10 mouse cellular contexts compared by ENCODE assay signal in the genomic region with DNA sequence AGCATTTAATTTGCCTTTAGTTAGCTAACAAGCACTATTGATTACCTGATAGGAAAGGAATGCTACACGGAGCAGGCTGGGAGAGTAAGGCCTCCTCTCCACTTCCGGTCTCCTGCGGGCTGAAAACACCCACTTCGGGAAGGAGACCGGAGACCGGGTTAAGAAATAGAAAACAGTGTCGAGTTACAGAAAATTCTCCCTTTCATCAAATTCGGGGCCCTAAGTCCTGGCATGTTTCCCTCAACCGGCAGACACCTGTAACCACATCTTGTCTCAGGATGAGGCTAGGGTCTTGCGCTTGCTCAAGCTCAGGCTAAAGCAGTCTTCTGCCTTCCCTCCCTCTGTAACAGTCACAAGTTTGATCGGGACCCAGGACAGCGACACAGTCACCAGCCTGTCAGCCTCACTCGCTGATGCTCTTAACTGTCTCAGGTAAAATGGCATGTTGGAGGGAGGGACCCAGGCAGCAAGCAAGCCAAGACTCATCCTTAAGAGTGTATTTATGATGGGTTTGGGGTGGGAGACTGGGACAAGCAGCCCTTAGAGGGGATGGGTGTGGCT. TPM values are rescaled to one million over a fixed set of nuclear protein-coding genes. Genes with fewer than 3 reads are reported as not detected.
DNase-seq lines count a peak whose midpoint lies in the region; ATAC-seq lines count a peak whose summit lies in the region.
"Had no signal": no experiment of that assay in that cellular context is flagged by ENCODE, and none has a peak within 500 bp of the region (broad histone marks: within the 10 kb centered on the region; RNA-seq: fewer than 3 reads in every experiment).

No protein-coding gene starts in this region.

- no peak for DNase-seq in liver, embryonic 11.5 days (ENCODE audit: low spot score)
- no peak for DNase-seq in liver
- DNase-seq in layer of hippocampus, postnatal 14 days (ENCODE audit: low spot score in 2 of 2), result no peak
- no peak for DNase-seq in left cerebral cortex, adult 11 months (ENCODE audit: low spot score)
- no peak for DNase-seq in layer of hippocampus, postnatal 36 days
- DNase-seq: liver, embryonic 13.5 days had no signal

- peaks cover 42% of the 10 kb centered on the region for H3K27me3 ChIP-seq in liver, embryonic 11.5 days (replicated peaks; ENCODE audit: control insufficient read depth, insufficient read depth, low read length)
- H3K27me3 ChIP-seq in embryonic facial prominence, embryonic 13.5 days, result peaks cover 85% of the 10 kb centered on the region
- peaks cover 30% of the 10 kb centered on the region for H3K27me3 ChIP-seq in intestine, embryonic 16.5 days (replicated peaks; ENCODE audit: control insufficient read depth, insufficient read depth, low read length)
- H3K27me3 ChIP-seq in neural tube, embryonic 13.5 days, result peaks cover 58% of the 10 kb centered on the region

- H3K4me1 ChIP-seq in liver, embryonic 11.5 days (replicated peaks; ENCODE audit: control insufficient read depth, insufficient read depth, low read length), result no peaks in the 10 kb centered on the region
- peaks cover 15% of the 10 kb centered on the region for H3K4me1 ChIP-seq in embryonic facial prominence, embryonic 13.5 days
- H3K4me1 ChIP-seq in intestine, embryonic 16.5 days (ENCODE audit: control insufficient read depth, insufficient read depth, low read length), result peaks cover 2% of the 10 kb centered on the region; the same call in 1 of the 2 replicates
- peaks cover 29% of the 10 kb centered on the region for H3K4me1 ChIP-seq in neural tube, embryonic 13.5 days (replicated peaks)
- H3K4me1 ChIP-seq: liver, embryonic 13.5 days had no signal

- no peak overlapping the region for H3K4me3 ChIP-seq in liver, embryonic 11.5 days (ENCODE audit: low read depth, low read length)
- H3K4me3 ChIP-seq in embryonic facial prominence, embryonic 13.5 days, result no peak overlapping the region
- H3K4me3 ChIP-seq in intestine, embryonic 16.5 days (ENCODE audit: low read length), result no peak overlapping the region
- no peak overlapping the region for H3K4me3 ChIP-seq in neural tube, embryonic 13.5 days
- H3K4me3 ChIP-seq: liver, embryonic 13.5 days had no signal

- H3K36me3 ChIP-seq in liver, embryonic 11.5 days (ENCODE audit: control insufficient read depth, insufficient read depth, low read length), result no peaks in the 10 kb centered on the region
- H3K36me3 ChIP-seq in embryonic facial prominence, embryonic 13.5 days, result no peaks in the 10 kb centered on the region
- H3K36me3 ChIP-seq in intestine, embryonic 16.5 days (ENCODE audit: control insufficient read depth, insufficient read depth, low read length), result no peaks in the 10 kb centered on the region
- H3K36me3 ChIP-seq in neural tube, embryonic 13.5 days, result no peaks in the 10 kb centered on the region
- H3K36me3 ChIP-seq: liver, embryonic 13.5 days had no signal

- 2% methylated on average over 13 of the region's 13 CpGs for WGBS in liver, embryonic 11.5 days
- WGBS in embryonic facial prominence, embryonic 13.5 days, result under 1% methylated on average over 13 of the region's 13 CpGs
- 4% methylated on average over 13 of the region's 13 CpGs for whole genome bisulfite sequencing in intestine, embryonic 16.5 days
- WGBS in neural tube, embryonic 13.5 days, result 8% methylated on average over 13 of the region's 13 CpGs

- no peaks in the 10 kb centered on the region for H3K9me3 ChIP-seq in liver, embryonic 11.5 days (ENCODE audit: control insufficient read depth, low read length)
- H3K9me3 ChIP-seq in embryonic facial prominence, embryonic 13.5 days, result peaks cover 5% of the 10 kb centered on the region
- peaks cover 3% of the 10 kb centered on the region; the same call in 1 of the 2 replicates for H3K9me3 ChIP-seq in intestine, embryonic 16.5 days (ENCODE audit: control insufficient read depth, low read length)
- H3K9me3 ChIP-seq in neural tube, embryonic 13.5 days, result no peaks in the 10 kb centered on the region

- H3K4me2 ChIP-seq in liver, embryonic 11.5 days, result peak overlapping the region; percentile 34
- H3K4me2 ChIP-seq in embryonic facial prominence, embryonic 13.5 days, result peak overlapping the region; percentile 39
- 0 out of 2 replicates have a peak overlapping the region, but pooled peaks have one; percentile 16 for H3K4me2 ChIP-seq in intestine, embryonic 16.5 days (ENCODE audit: low read depth, low read length)
- H3K4me2 ChIP-seq in neural tube, embryonic 13.5 days, result peak overlapping the region; percentile 30
- H3K4me2 ChIP-seq: liver, embryonic 13.5 days had no signal

- H3K9ac ChIP-seq in liver, embryonic 11.5 days (ENCODE audit: low read depth, low read length), result no peak overlapping the region
- H3K9ac ChIP-seq in embryonic facial prominence, embryonic 13.5 days, result no peak overlapping the region
- no peak overlapping the region for H3K9ac ChIP-seq in intestine, embryonic 16.5 days (ENCODE audit: low read depth, low read length)
- no peak overlapping the region for H3K9ac ChIP-seq in neural tube, embryonic 13.5 days
- H3K9ac ChIP-seq: liver, embryonic 13.5 days had no signal

- no peak overlapping the region for H3K27ac ChIP-seq in liver, embryonic 11.5 days (ENCODE audit: low read depth, low read length)
- H3K27ac ChIP-seq in embryonic facial prominence, embryonic 13.5 days, result no peak overlapping the region
- H3K27ac ChIP-seq in intestine, embryonic 16.5 days (ENCODE audit: low read length), result no peak overlapping the region
- H3K27ac ChIP-seq in neural tube, embryonic 13.5 days (replicated peaks), result 0 out of 2 replicates have a peak overlapping the region, but pooled peaks have one; percentile 23
- H3K27ac ChIP-seq: liver, embryonic 13.5 days had no signal

- no peak for ATAC-seq in liver, embryonic 11.5 days (replicated peaks; ENCODE audit: low FRiP score)
- no peak for ATAC-seq in embryonic facial prominence, embryonic 13.5 days (ENCODE audit: insufficient number of reproducible peaks, insufficient read depth, low FRiP score, low TSS enrichment, low read depth)
- no peak for ATAC-seq in intestine, embryonic 16.5 days
- ATAC-seq in neural tube, embryonic 13.5 days (ENCODE audit: low read depth), result no peak

RNA-seq across cellular contexts. Expression of a gene that starts 5.0 kb away (rescaled TPM):
- polyA plus RNA-seq in liver, embryonic 11.5 days (2014; fragmentation: Nextera tagmentation; extraction: Ambion mirVana), result not detected in 2 replicates
- 0.08 TPM in 2 replicates for polyA plus RNA-seq in embryonic facial prominence, embryonic 13.5 days (2015; fragmentation: Nextera tagmentation; extraction: Ambion mirVana)
- polyA plus RNA-seq in intestine, embryonic 16.5 days (2015; fragmentation: Nextera tagmentation; extraction: Ambion mirVana), result 0.05 and 0.18 TPM in 2 replicates
- polyA plus RNA-seq in neural tube, embryonic 13.5 days (2015; fragmentation: Nextera tagmentation; extraction: Ambion mirVana), result 0.36 and 1.2 TPM in 2 replicates
- total RNA-seq in layer of hippocampus, postnatal 14 days (2021), result 1 to 10 TPM; 4.4 to 5.7 TPM
- 1 to 10 TPM; 4.6 to 7.3 TPM for total RNA-seq in layer of hippocampus, postnatal 36 days (2021)
- total RNA-seq: common myeloid progenitor, adult 5-6 weeks had no signal
- polyA plus RNA-seq: liver, embryonic 13.5 days had no signal

RNA-seq across cellular contexts. Expression of a gene that starts 35.4 kb away (rescaled TPM):
- polyA plus RNA-seq in liver, embryonic 11.5 days (2014; fragmentation: Nextera tagmentation; extraction: Ambion mirVana), result 0.81 and 0.88 TPM in 2 replicates
- polyA plus RNA-seq in embryonic facial prominence, embryonic 13.5 days (2015; fragmentation: Nextera tagmentation; extraction: Ambion mirVana), result 5.1 and 6.5 TPM in 2 replicates
- 4.9 and 5.1 TPM in 2 replicates for polyA plus RNA-seq in intestine, embryonic 16.5 days (2015; fragmentation: Nextera tagmentation; extraction: Ambion mirVana)
- polyA plus RNA-seq in neural tube, embryonic 13.5 days (2015; fragmentation: Nextera tagmentation; extraction: Ambion mirVana), result 87.0 and 97.2 TPM in 2 replicates
- 100 to 1,000 TPM; 339 to 348 TPM for total RNA-seq in layer of hippocampus, postnatal 14 days (2021)
- total RNA-seq in layer of hippocampus, postnatal 36 days (2021), result 100 to 1,000 TPM; 317 to 352 TPM
- total RNA-seq: common myeloid progenitor, adult 5-6 weeks had no signal

RNA-seq across cellular contexts. Expression of a gene that starts 52.8 kb away (rescaled TPM):
- not detected in 2 replicates for polyA plus RNA-seq in liver, embryonic 11.5 days (2014; fragmentation: Nextera tagmentation; extraction: Ambion mirVana)
- not detected in 2 replicates for polyA plus RNA-seq in embryonic facial prominence, embryonic 13.5 days (2015; fragmentation: Nextera tagmentation; extraction: Ambion mirVana)
- polyA plus RNA-seq in intestine, embryonic 16.5 days (2015; fragmentation: Nextera tagmentation; extraction: Ambion mirVana), result not detected in 2 replicates
- not detected in 2 replicates for polyA plus RNA-seq in neural tube, embryonic 13.5 days (2015; fragmentation: Nextera tagmentation; extraction: Ambion mirVana)
- not detected for total RNA-seq in layer of hippocampus, postnatal 14 days (2021)
- not detected for total RNA-seq in layer of hippocampus, postnatal 36 days (2021)
- total RNA-seq: common myeloid progenitor, adult 5-6 weeks had no signal
- polyA plus RNA-seq: liver, embryonic 13.5 days had no signal

Comparison
In these comparisons a context has a peak if more than half of its experiments do, and no peak if none do; other contexts are left out.
1. RNA of a gene that starts 35.4 kb away (polyA plus RNA-seq): 87.0 to 97.2 TPM in neural tube, embryonic 13.5 days; 4.9 to 5.1 TPM in intestine, embryonic 16.5 days, 5.1 to 6.5 TPM in embryonic facial prominence, embryonic 13.5 days and 0.81 to 0.88 TPM in liver, embryonic 11.5 days; every median in the first group is over 10 times any median in the second.
2. Peak in every context shown above with its lines, with median percentiles within 50 percentile points of each other: H3K4me2 ChIP-seq.